Mouse (Mus musculus) granulocyte monocyte progenitor cell, adult 5-6 weeks (primary cell): ENCODE results near the gene Taf8. TPM values are rescaled to one million over a fixed set of nuclear protein-coding genes. Genes with fewer than 3 reads are reported as not detected.

Experiments used
- ATAC-seq: replicated peaks from 2 replicates; pipeline ENCODE4 v1.8.0; 2016; ENCODE audit warnings: mild to moderate bottlenecking, moderate TSS enrichment, inconsistent platforms; ENCODE audit not compliant: poor library complexity, severe bottlenecking
- total RNA-seq, 2 experiments: library from RNA; stranded (forward) in 1 of 2; stranded (reverse) in 1 of 2; fragments of 200-712, 200-1000 nt in 1 of 2; fragments of >200 nt in 1 of 2; fragmentation: Nextera tagmentation in 1 of 2; gene quantifications; 2 replicates each; pipeline ENCODE4 v1.2.3; 2014 to 2017

The Taf8 gene
- total RNA-seq, 2 experiments from 2014 or later: 13.9 to 34.7 TPM

DNA sequence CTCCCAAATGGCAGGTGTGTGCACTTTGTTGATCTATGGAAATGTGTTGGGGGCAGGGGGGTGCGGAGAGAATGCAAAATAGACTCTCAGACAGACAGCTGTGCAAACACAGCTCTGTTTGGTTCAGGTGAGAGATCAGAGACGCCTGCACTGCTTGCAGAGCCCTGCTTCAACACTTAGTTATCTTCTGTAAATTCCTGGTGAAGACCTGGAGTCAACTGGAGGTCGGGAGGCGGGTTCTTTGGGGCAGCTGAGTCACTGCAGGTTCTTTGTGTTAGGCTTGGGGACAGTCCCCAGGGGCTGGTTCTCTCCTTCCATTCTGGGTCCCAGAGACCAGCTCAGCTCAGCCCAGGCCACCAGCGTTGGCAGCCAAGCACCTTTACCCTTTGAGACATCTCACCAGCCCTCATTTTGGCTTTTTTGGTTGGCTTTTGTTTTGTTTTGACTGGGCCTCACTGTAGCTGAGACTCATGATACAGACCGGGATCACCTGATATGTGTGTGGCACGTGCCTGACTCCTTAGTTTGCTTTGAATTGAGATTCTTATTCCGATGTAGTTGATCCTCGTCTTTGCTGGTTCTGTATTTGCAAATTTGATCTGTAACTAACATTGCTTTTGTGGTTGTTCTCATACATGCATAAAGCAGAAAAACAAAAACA, 39.2 kb downstream of the Taf8 start:
- ATAC-seq: no peak

GRCm38 (mm10) chr17:47462209-47462608, 39.9 kb downstream of the Taf8 start:
- ATAC-seq: no peak

DNA sequence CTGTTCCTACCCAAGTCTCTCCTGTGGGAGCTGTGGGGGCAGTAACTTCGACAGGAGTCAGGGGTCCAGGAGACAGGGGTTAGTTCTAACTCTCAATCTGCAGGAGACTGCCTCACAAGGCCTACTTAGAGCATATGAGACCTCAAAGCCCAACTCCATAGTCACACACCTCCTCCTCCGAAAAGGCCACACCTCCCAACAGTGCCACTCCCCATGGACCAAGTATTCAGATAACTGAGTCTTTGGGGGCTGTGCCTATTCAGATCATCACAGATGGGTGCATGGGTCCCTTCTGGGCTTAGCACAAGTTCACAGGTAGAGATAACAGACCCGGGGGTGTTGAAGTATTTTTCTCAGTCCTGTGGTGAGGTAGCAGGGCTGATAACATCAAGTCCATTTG, 40.4 kb downstream of the Taf8 start:
- no peak for ATAC-seq

DNA sequence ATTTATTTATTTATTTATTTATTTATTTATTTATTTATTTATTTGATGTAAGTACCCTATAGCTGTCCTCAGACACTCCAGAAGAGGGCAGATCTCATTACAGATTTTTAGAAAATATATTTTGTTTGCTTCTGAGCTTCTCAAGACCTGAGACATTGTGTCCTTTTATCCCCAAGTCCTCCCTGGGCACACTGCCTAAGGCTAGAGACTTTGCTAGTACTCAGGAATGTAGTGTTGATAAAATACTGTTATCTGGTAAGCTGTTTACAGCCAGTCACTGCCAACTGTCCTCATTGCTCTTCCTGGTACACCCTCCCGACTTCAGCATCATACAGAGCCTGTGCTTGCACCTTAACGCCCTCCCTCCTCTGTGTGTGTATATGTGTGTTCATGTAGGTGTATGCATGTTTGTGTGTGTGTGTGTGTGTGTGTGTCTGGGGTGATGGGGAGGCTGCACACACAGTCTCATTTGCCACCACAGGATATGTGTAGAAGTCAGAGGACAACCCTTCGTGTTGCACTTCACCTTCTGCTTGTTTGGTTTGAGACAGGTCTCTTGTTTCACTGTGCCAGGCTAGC, 42.7 kb downstream of the Taf8 start:
- no peak for ATAC-seq

DNA sequence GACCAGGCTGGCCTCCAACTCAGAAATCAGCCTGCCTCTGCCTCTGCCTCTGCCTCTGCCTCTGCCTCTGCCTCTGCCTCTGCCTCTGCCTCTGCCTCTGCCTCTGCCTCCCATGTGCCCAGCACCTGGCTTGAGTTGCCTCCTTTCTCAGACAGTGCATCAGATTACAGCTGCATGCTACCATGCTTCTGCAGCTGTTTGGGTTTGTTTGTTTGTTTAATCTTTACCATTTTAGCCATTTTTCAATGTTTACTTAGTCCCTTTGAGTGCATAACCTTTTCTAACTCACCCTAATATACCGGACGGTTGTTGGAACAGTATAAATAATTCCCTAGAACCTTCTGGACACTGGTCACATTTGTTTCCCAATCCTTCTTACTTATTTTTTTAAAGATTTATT, 43.2 kb downstream of the Taf8 start:
- no peak for ATAC-seq

GRCm38 (mm10) chr17:47458310-47458709, 43.8 kb downstream of the Taf8 start:
- ATAC-seq: peak; percentile 36

DNA sequence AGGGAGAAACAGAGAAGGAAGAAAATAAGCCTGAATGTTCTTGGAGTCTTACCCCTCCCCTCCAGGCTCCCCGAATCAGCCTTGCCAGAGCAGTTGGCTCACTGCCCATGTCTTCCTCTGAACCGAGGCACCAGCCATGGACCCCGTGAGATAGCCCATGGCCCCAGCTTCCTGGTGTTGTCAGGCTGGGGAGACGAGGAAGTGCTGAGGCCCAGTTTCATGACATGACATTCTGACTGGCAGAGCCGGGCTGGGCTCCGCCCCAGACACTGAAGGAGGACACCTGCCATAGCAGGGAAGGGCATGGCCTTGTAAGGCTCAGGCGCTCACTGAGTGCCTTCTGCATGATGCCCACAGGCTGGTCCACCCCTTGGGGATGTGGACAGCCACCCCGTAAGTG, 47.4 kb downstream of the Taf8 start:
- peak; percentile 89 for ATAC-seq

GRCm38 (mm10) chr17:47452886-47453285, 49.2 kb downstream of the Taf8 start:
- no peak for ATAC-seq

GRCm38 (mm10) chr17:47450880-47451565, 51.1 kb downstream of the Taf8 start:
- ATAC-seq: no peak

- ATAC-seq: no peak
These were observed 51.9 kb downstream of the Taf8 start for GRCm38 (mm10) chr17:47450239-47450638.

DNA sequence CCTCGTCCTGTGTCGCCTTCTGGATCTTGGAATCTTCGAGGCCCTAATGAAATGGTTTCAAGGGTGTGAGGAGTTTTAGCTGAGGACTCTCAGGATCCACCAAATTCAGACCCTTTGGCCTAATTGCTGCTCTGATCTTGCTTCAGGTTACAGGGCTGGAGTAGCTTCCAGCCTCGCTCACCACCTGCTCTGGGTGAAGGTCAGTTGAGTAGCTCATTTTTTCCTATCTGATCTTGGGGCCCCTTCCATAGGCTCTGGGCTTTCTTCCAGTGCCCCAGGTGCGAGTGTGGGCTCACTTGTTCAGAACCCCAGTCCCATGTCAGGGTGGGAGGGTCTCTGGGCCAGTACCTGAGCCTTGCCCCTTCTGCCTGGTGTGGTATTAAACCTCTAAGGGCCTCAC, 52.7 kb downstream of the Taf8 start:
- ATAC-seq: no peak

DNA sequence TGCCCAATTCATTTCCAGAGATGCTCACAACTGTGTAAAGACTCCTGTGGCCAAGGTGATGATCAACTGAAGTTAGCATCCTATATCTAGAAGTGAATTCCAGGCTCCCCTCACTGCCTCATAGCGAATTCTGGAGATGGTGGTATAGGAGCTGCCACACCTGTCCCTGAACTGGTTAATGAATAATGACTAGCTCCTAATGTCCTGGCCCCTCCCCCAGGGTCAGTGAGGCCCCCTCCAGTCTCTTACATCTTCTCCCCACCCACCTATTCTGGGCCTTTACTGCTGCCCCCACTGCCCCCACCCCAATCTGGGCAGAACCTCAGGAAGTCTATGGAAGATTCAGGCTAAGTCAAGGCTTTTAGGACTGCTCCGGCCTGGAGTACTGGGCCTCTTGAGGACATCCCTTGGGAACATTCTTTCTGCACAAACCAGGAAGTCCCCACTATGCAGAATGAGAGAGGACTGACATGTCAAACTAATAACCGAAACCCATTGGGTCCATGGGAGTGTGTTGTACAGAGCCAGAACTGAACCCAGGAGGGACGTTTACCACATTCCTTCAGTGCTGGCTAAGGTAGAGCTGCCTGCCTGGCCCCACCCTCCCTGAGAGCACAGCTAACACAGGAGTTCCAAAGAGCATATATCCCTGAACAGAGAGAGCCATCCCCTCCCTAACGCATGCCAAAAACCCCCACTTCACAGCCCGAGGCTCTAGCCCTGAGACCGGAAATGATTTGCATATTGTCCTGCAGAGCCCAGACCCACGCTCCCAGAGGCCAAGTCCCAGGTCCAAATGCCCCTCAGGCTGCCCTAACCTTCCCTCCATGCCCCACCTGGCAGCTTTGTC, 53.3 kb downstream of the Taf8 start:
- ATAC-seq: no peak

DNA sequence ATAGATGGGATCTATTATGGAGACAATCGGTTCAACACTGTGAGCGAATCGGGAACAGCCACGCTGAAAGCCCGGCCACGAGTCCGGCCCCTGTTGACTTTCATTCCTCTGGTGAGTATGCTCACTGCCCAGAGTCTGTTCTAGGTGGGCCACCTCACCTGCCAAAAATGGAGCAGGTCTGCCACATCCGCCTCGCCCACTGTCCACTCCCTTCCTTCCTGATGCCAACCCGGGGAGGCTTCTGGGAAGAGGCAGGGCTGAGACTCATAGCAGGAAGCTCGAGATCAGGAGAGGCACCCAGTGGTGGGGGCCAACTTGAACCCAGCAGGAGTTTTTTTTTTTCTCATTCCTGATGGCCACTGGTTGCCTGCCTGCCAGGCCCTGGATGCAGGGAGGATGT, 55.5 kb downstream of the Taf8 start:
- no peak for ATAC-seq

- no peak for ATAC-seq
These were observed 56.1 kb downstream of the Taf8 start for GRCm38 (mm10) chr17:47446025-47446424.

DNA sequence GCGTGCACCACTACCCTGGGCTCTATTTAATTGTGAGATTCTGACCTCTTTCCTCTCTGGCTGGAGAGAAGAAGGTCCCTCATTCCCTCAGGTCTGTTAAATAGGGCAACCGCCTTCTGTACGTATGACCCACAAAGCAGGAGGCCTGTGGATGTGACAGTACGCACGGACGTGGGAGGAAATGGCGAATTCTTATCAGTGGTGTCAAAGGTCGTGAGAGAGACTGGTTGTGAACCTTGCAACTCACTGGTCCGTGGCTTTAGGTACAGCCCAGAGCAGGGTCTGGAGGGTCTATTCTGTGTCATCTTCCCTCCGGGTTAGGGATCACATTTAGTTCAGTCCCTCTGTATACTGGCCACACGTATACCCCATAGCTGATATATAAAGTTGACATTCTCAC, 56.6 kb downstream of the Taf8 start:
- no peak for ATAC-seq

DNA sequence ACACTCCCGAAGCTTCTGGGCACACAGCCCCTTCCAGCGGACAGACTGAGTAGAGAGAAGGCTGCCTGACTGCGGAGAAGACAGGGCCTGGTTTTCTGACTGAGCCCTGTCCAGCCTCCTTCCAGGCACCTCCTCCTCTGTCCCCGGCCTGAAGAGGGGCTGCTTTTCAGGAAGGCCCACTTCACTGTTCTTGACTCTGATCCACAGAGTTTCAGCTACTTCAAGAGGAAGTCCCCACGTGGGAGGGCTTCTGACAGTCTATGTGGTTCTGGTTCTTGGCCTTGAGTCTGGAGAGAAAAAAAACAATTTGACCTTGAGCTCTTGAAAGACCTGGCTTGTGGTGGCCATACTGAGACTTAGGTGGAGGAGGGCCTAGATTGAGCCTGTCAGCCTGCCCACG, 58.0 kb downstream of the Taf8 start:
- ATAC-seq: no peak

DNA sequence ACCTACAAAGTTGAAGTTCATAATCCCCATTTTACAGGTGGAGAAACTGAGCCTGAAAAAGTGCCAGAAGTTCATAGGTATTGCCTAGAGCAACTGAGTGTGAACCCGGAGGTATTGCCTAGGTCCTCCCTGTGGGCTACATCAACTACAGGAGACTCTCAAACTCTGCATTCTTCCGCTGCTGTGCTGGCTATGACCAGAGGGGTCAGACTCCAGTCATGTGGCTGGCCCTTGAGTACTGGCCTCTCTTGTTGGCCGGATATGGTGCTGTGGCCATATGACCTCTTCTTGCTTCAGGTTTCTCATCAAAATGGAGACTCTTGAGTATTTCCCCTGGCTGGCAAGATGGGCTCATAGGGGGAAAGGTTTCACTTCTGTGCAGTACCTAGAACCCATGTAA, 59.8 kb downstream of the Taf8 start:
- no peak for ATAC-seq

DNA sequence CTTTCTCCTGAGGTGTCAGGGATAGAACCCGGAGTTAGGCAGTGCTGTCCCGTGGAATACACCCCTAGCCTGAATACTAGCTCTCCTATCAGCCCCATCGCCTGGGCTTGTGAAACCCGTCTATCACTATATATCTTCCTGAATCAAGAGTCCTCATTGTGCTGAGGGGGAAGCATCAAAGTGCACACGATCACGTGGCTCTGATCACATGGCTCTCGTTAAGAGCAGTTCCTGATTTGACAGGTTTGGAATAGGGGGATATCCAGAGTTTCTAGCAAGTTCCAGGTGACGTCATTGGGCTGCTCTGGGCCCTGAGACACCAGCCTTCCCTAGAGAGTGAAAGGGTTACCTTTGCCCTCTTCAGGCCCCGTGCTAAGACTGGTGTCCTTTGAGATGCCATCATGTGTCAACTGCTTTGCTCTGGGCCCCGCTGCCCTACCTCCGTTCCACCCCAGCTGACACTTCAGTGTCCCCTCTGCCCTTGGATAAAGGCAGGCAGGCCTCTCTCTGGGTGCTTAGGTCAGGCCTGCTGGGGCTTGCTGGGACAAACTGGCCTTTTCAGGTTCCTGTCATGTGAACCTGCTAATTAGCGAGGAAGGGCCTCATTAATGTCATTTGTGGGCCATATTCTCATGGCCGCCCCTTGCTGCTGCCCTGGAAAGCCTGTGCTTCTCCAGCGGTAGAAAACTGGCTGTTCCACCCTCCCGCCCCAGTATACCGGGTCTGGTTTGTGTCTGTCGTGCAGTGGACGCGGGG, 60.6 kb downstream of the Taf8 start:
- peak; percentile 29 for ATAC-seq

DNA sequence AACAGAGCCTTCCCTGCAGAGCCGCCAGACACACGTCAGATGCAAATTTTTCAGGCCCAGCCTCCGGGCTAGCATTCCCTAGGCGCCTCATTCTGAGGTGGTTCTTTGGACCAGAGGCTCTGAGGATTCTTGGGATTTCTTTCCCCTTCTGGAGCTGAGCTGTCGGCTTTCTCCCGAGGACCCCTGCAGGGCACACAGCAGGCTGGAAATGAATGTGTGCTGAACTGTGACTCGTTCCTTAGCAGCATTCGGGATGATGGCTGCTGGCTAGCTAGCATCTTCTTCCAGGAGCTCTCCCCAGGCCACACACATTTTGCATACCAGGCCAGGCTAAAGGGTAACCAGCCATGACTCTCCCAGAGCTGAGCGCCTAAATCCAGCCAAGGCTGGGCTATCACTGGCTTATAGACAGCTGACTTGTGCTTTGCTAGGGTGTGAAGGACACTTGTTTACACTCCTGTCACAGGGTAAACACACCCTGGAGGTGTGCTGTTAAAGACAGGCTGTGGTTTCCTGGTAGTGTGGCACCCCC, 61.7 kb downstream of the Taf8 start:
- no peak for ATAC-seq

DNA sequence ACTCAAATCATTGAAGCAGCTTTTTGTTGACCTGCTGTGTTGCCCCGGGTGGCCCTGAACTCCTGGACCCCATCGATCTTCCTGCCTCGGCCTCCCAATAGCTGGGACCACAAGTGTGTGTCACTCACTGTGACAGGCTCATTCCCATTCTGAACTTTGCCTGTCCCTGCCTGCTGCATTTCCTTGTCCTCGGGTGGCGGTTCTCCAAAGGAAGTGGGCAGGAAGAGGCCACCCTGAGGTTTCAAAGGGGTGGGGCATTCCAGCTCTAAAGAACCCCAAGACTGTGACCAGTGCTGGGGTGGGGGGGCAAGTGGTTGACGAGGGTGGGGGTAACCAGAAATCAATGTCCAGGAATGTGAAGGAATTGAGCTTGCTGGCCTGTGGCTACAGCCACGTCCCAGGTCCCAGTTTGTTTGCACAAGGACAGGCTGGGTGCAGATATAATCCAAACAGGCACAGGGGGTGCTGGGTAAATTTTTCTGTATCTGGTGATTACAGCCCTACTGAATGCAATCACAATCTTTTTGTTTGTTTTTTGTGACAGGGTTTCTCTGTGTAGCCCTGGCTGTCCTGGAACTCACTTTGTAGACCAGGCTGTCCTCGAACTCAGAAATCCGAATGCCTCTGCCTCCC, 62.6 kb downstream of the Taf8 start:
- peak; percentile 54 for ATAC-seq
